Mouse (Mus musculus): ENCODE data around the gene Gm45062.

DNA sequence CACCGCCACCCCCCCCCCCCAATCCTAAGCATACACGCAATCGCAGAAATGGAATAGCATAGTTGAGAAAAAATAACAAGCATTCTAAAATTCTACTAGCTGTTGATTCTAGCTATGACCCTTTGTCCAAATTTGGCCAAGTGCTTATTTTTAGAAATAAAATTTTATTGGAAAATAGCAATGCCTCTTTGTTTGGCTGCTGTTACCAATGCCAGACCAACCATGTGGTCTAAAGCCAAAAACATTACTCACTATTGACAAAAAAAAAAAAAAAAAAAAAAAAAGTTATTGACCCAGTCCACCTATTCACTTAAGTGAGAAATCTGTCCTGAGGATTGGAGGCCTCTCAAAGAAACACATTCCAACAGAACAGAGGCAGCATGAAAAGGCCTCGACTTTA lies 199.3 kb downstream of the Gm45062 start:
- TF ChIP-seq CTCF (IDR thresholded peaks at IDR 0.05; ENCODE audit: insufficient read depth, low read length), result no peak
- no peak for TF ChIP-seq POLR2A (IDR thresholded peaks at IDR 0.05; ENCODE audit: borderline replicate concordance, extremely low read depth, low read depth, low read length)
